In the genomic region with DNA sequence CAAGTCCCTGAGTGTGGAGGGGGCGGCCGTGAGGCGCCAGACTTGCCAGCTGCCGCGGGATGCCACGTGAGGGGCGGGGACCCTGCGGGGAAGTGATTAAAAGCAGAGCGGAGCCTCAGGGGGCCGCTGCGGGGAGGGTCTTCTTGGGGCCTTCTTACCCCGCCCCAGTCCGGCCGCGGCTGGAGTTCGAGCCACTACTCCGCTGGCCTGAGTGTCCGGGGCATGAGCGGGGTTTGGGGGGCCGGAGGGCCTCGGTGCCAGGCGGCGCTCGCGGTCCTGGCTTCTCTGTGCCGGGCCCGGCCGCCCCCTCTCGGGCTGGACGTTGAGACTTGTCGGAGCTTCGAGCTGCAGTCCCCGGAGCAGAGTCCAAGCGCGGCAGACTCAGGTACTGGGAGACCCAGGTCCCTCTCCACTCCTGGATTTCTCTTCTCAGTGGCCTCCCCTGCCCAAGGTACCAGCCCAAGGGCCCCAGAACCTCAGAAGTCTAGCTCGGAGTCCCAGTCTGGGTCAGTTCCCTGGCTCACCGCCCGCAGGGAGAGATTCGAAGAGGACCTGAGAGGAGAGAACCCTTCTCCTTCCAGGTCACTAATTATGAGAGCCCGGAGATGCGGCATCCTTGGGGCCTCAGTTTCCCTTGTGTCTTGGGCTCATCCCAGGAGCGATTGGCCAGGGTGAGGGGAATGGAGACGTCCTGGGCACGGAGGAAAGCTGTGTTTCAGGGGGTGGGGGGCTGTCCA, we compare ENCODE assay signal across 7 mouse cellular contexts. TPM values are rescaled to one million over a fixed set of nuclear protein-coding genes. Genes with fewer than 3 reads are reported as not detected.
DNase-seq lines count a peak whose midpoint lies in the region; ATAC-seq and TF ChIP-seq lines count a peak whose summit lies in the region.

A gene (plus strand): TSS at position 76 of the 737 bp plus-strand sequence.

- H3K4me1 ChIP-seq in liver, adult 2 months (ENCODE audit: control insufficient read depth, insufficient read depth, low read length) = no peaks in the 10 kb centered on the region; the same call in 1 of the 2 replicates
- H3K4me1 ChIP-seq in forebrain, embryonic 15.5 days = peaks cover 39% of the 10 kb centered on the region
- no peaks in the 10 kb centered on the region for H3K4me1 ChIP-seq in liver, embryonic 11.5 days (replicated peaks; ENCODE audit: control insufficient read depth, insufficient read depth, low read length)

- no peak within 1 kb of the TSS for H3K27ac ChIP-seq in liver, adult 2 months (replicated peaks; ENCODE audit: insufficient read depth, low read depth, low read length)
- H3K27ac ChIP-seq in forebrain, embryonic 15.5 days (replicated peaks) = peak within 1 kb of the TSS; percentile 17
- no peak within 1 kb of the TSS for H3K27ac ChIP-seq in liver, embryonic 11.5 days (ENCODE audit: low read depth, low read length)

- H3K9ac ChIP-seq in liver, adult 2 months (ENCODE audit: low read depth, low read length) = no peak within 1 kb of the TSS
- peak within 1 kb of the TSS; percentile 67 for H3K9ac ChIP-seq in forebrain, embryonic 15.5 days (replicated peaks)
- no peak within 1 kb of the TSS for H3K9ac ChIP-seq in liver, embryonic 11.5 days (ENCODE audit: low read depth, low read length)

- DNase-seq in liver, adult 2 months (ENCODE audit: extremely low read depth, low read depth, low spot score) = no peak
- DNase-seq in liver = no peak
- DNase-seq in cerebellum, adult 9-11 months = peak; percentile 63
- DNase-seq in liver, embryonic 11.5 days (ENCODE audit: low spot score) = no peak
- peak; percentile 46 for DNase-seq in testis, postnatal 10 days (ENCODE audit: low spot score)
- DNase-seq in layer of hippocampus, adult 8-10 months (ENCODE audit: low spot score in 2 of 2) = no peak

- H3K36me3 ChIP-seq in liver, adult 2 months (ENCODE audit: control insufficient read depth, insufficient read depth, low read length) = no peaks in the 10 kb centered on the region
- no peaks in the 10 kb centered on the region for H3K36me3 ChIP-seq in forebrain, embryonic 15.5 days
- H3K36me3 ChIP-seq in liver, embryonic 11.5 days (ENCODE audit: control insufficient read depth, insufficient read depth, low read length) = no peaks in the 10 kb centered on the region

- no peak for TF ChIP-seq CTCF in liver, adult 2 months (IDR thresholded peaks at IDR 0.05; ENCODE audit: low read depth, low read length)

- no peak for TF ChIP-seq POLR2A in liver, adult 2 months (IDR thresholded peaks at IDR 0.05; ENCODE audit: extremely low read depth, insufficient read depth, low read length)

- no peaks in the 10 kb centered on the region for H3K9me3 ChIP-seq in forebrain, embryonic 15.5 days
- no peaks in the 10 kb centered on the region for H3K9me3 ChIP-seq in liver, embryonic 11.5 days (ENCODE audit: control insufficient read depth, low read length)

- ATAC-seq in forebrain, embryonic 15.5 days (replicated peaks) = peak; percentile 47
- no peak; the same call in 1 of the 2 replicates for ATAC-seq in liver, embryonic 11.5 days (replicated peaks; ENCODE audit: low FRiP score)

- H3K4me3 ChIP-seq in liver, adult 2 months (ENCODE audit: insufficient read depth, low read depth, low read length) = peak within 1 kb of the TSS; percentile 29; the same call in 1 of the 2 replicates
- peak within 1 kb of the TSS; percentile 59 for H3K4me3 ChIP-seq in forebrain, embryonic 15.5 days
- H3K4me3 ChIP-seq in liver, embryonic 11.5 days (ENCODE audit: low read depth, low read length) = peak within 1 kb of the TSS; percentile 41

- peaks cover 30% of the 10 kb centered on the region for H3K27me3 ChIP-seq in liver, adult 2 months (ENCODE audit: control insufficient read depth, insufficient read depth, low read length)
- peaks cover 49% of the 10 kb centered on the region for H3K27me3 ChIP-seq in forebrain, embryonic 15.5 days
- H3K27me3 ChIP-seq in liver, embryonic 11.5 days (replicated peaks; ENCODE audit: control insufficient read depth, insufficient read depth, low read length) = peaks cover 66% of the 10 kb centered on the region

- H3K4me2 ChIP-seq in forebrain, embryonic 15.5 days (replicated peaks) = peak within 1 kb of the TSS; percentile 98
- peak within 1 kb of the TSS; percentile 66 for H3K4me2 ChIP-seq in liver, embryonic 11.5 days

- H3K79me2 ChIP-seq in liver, adult 2 months (ENCODE audit: control insufficient read depth, insufficient read depth, low read length) = no peaks in the 10 kb centered on the region

- WGBS in liver, adult 2 months = 3% methylated on average over 44 of the region's 44 CpGs
- under 1% methylated on average over 44 of the region's 44 CpGs for WGBS in forebrain, embryonic 15.5 days
- WGBS in liver, embryonic 11.5 days = 5% methylated on average over 43 of the region's 44 CpGs

RNA-seq across cellular contexts. Expression of the gene that starts here (rescaled TPM):
- total RNA-seq in liver, adult 2 months (2014; rRNA removed) = not detected in 2 replicates
- not detected in 2 replicates for polyA plus RNA-seq in liver, adult 2 months (2012; rRNA removed)
- polyA plus RNA-seq in forebrain, embryonic 15.5 days (2015; fragmentation: Nextera tagmentation; extraction: Ambion mirVana) = 19.2 and 22.1 TPM in 2 replicates
- polyA plus RNA-seq in liver, embryonic 11.5 days (2014; fragmentation: Nextera tagmentation; extraction: Ambion mirVana) = 0.32 and 0.52 TPM in 2 replicates
- total RNA-seq in layer of hippocampus, adult 8-10 months (2022) = 1 to 10 TPM; 5.9 to 7.6 (median 6.6) TPM

Comparison
In these comparisons a context has a peak if more than half of its experiments do, and no peak if none do; other contexts are left out.
1. RNA of the gene that starts here (polyA plus RNA-seq): 19.2 to 22.1 TPM in forebrain, embryonic 15.5 days; 0.32 to 0.52 TPM in liver, embryonic 11.5 days and not detected in liver, adult 2 months; every median in the first group is over 10 times any median in the second.
2. DNase-seq: peak in cerebellum, adult 9-11 months (single experiment) and testis, postnatal 10 days (single experiment); none in liver, adult 2 months (single experiment), liver (single experiment), liver, embryonic 11.5 days (single experiment) and layer of hippocampus, adult 8-10 months (0 of 2).
3. Peak in every context shown above with its lines, with median percentiles within 50 percentile points of each other: H3K4me3 ChIP-seq.